Mouse (Mus musculus) cerebral cortex, adult 2 months (tissue): ENCODE results near the gene Aph1a.

ENCODE experiments used
- WGBS: fragments of 180-500 bp; shearing (Covaris S2); methylation state at CpG from one replicate; pipeline ENCODE4 v1.1.7; 2018; 5-methylcytosine and 5-hydroxymethylcytosine counted together

Gene Aph1a

GRCm38 (mm10) chr3:95893606-95894316 is at the start of gene Aph1a:
Gene Aph1a, plus strand, starts transcription at chr3:95893969.
- under 1% methylated on average over 30 of the region's 43 CpGs for WGBS

DNA sequence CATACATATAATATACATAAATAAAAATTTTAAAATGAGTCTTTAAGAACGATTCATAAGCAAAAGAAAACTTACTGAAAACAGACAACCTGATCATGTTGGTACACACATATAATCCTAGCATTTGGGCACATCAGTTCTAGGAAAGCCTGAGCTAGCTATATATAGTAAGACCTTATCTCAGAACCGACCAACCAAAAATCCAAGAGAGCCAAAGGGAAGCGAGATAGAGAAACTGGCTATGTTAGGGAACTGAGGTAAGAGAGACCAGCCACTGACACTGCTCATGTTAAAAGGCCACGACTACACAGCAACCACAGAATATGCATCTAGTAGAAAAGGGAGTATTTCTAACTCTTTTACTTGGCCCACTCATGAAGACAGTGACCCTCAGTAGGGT is 43.2 kb upstream of the Aph1a start:
- 80% methylated on average over 4 of the region's 4 CpGs for WGBS

DNA sequence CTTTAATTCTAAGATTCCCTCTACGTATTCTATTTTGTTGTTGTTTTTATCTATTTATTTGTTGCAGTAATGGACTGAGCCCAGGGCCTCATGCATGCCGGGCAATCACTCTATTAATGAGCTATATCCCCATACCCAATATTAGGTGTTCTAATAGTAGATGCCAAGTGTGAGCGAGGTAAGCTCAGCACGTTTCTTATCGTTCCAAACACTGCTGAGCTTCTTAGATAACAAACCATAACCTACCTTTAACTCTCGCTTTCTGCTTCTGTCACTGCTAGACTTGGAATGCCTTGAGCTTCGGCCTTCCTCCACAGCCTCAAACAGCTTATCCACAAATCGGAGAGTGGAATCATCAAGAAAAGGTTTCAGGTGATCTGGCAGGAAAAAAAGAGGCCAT is 42.5 kb upstream of the Aph1a start:
- WGBS, result 95% methylated on average over 8 of the region's 8 CpGs

GRCm38 (mm10) chr3:95855502-95856089 is 38.2 kb upstream of the Aph1a start, which contains the start of gene Prpf3:
Gene Prpf3, minus strand, starts transcription at chr3:95855885.
- under 1% methylated on average over 56 of the region's 56 CpGs for WGBS

DNA sequence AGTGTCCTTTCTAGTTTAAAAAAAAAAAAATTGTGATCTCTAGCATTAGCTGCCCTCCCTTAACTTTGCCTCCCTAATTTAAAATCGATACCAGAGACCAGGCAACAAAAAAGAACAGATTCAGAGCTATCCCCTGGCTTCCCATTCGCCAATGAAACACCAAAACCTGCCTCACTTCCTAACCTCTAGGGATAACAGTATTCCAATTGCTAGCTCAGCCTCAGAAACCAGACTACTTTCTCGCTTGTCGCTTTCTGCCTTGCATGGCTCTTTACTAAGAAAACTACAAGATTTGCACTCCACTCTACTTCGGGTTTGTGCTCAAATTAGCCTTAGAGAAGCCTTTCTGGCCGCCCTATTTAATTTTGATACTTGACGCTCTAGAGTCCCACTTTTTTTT is 37.7 kb upstream of the Aph1a start:
- WGBS, result 8% methylated on average over 7 of the region's 7 CpGs

DNA sequence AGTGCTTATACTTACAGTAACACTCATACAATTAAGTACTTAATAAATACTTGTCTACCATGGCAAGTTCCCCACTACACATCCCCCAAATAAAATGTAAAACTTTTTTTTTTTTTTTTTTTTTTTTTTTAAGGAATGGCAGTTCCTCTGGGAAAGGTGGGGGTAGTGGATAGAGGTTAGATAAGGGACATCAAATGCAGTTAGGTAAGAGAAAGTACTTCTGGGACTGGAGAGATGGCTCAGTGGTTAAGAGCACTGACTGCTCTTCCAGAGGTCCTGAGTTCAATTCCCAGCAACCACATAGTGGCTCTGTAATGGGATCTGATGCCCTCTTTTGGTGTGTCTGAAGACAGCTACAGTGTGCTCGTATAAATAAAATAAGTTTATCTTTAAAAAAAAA is 36.7 kb upstream of the Aph1a start:
- 93% methylated on average over 1 of the region's 1 CpGs for WGBS

- WGBS, result 74% methylated on average over 3 of the region's 3 CpGs
These were observed 35.5 kb upstream of the Aph1a start for GRCm38 (mm10) chr3:95858278-95858677.

DNA sequence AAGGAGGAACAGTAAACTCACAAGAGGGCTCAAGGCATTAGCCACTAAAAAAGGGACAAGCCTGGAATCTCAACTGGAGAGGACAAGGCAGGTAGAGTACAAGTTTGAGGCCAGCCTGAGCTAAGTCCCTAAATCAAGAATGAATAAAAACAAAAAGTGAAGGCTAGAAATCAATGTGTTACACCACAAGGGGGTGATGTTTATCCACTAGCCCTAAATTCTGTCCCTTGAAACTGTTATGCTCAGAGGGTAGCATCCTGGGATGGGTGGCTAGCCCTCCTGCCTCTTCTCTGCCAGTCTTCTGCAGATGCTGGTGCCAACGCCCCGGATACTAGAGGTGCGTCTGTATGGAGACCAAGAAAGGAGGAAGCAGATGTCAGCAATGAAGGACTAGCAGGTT is 33.4 kb upstream of the Aph1a start:
- 84% methylated on average over 3 of the region's 3 CpGs for WGBS

DNA sequence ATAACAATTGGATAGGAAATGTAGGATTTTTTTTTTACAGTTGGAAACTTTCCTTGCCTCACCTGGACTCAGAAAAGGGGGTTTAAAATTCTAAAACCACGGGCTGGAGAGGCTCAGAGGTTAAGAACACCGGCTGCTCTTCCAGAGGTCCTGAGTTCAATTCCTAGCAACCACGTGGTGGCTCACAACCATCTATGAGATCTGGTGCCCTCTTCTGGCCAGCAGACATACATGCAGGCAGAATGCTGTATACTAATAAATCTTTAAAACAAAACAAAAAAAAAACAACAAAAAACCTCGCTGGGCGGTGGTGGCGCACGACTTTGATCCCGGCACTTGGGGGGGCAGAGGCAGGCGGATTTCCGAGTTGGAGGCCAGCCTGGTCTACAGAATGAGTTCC is 32.6 kb upstream of the Aph1a start:
- WGBS, result 76% methylated on average over 10 of the region's 10 CpGs

DNA sequence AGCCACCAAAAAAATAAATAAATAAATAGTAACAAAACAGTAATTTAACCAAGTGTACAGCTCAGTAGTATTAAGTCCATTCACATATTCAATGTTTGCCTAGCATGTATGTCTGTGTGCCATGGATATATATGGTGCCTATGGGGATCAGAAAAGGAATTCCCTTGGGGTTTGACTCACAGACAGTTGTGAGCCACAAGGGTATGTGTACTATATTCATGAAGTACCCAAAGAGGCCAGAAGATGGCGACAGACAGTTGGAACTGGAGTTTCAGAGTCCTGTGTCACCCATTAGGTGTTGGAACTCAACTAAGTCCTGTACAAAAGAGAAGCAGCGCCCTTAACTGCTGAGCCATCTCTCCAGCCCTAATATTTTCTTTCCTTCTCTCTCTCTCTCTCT is 32.0 kb upstream of the Aph1a start:
- 34% methylated on average over 2 of the region's 2 CpGs for WGBS

DNA sequence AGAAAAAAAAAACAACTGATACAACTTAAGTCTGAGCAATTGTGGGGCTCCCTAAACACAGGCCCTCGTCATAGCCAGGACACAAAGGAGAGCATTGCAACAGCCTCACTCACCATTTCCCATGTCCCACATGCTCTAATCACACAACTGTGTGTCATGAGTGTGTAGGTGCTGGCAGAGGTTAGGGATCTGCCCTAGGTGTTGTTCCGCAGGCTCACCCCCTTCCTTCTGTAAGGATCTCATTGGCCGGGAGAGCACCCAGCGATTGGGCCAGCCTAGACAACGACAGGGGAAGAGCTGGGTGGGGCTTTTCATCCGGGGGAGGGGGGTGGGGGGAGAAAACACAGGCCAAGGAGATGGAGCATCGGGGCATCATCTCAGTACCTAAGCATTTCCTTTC is 30.2 kb upstream of the Aph1a start:
- 67% methylated on average over 7 of the region's 7 CpGs for WGBS

GRCm38 (mm10) chr3:95865050-95865449 is 28.7 kb upstream of the Aph1a start:
- 38% methylated on average over 5 of the region's 5 CpGs for WGBS

DNA sequence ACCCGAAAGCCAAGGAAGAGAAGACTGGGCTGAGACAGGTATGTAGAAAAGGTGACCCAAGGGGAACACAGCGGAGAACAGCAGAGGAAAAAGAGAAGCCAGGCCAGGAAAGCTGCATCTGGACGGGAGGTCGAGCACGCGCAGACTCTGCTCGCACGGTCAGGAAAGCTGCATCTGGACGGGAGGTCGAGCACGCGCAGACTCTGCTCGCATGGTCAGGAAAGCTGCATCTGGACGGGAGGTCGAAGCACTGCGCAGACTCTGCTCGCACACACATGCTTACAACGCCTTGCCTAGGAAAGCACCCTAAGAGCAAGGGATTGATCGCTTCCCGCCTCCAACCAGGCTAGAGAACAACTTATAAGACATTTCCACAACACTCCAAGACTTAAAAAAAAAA is 28.2 kb upstream of the Aph1a start:
- 85% methylated on average over 20 of the region's 20 CpGs for WGBS

- 55% methylated on average over 5 of the region's 5 CpGs for WGBS
These were observed 27.7 kb upstream of the Aph1a start for GRCm38 (mm10) chr3:95866071-95866470.

- 94% methylated on average over 2 of the region's 2 CpGs for WGBS
These were observed 26.4 kb upstream of the Aph1a start for GRCm38 (mm10) chr3:95867408-95867807.

- 6% methylated on average over 15 of the region's 15 CpGs for WGBS
These were observed 22.8 kb upstream of the Aph1a start for GRCm38 (mm10) chr3:95870976-95871375.

DNA sequence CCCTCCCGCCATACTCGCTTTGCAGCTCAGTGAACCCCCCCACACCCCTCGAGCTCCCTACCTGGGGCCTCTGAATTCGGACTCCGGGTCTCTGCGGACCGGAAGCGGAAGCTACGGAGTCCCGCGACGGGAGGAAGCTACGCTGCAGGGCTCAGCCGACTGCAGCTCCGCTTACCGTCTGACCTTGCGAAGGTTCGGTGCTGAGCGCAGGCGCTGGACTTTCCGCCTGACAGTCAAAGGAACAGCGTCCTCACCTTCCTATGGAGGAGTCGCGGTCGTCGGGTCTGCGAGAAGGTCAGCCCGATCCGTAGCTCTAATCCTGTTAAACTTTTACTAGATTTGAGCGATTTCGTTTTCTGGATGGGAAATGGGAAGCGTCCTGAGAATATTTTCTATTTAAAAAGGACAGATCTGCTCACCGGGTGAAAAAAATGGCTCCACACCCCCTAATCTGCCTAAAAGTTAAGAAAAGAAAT is 22.3 kb upstream of the Aph1a start, which contains the start of gene Mrps21:
Mrps21 (minus strand) TSS at position 128 of the 476 bp plus-strand sequence.
- WGBS, result under 1% methylated on average over 33 of the region's 33 CpGs

- 57% methylated on average over 7 of the region's 7 CpGs for WGBS
These were observed 21.7 kb upstream of the Aph1a start for GRCm38 (mm10) chr3:95872048-95872447.

- 86% methylated on average over 4 of the region's 4 CpGs for WGBS
These were observed 14.7 kb upstream of the Aph1a start for GRCm38 (mm10) chr3:95879063-95879462.

DNA sequence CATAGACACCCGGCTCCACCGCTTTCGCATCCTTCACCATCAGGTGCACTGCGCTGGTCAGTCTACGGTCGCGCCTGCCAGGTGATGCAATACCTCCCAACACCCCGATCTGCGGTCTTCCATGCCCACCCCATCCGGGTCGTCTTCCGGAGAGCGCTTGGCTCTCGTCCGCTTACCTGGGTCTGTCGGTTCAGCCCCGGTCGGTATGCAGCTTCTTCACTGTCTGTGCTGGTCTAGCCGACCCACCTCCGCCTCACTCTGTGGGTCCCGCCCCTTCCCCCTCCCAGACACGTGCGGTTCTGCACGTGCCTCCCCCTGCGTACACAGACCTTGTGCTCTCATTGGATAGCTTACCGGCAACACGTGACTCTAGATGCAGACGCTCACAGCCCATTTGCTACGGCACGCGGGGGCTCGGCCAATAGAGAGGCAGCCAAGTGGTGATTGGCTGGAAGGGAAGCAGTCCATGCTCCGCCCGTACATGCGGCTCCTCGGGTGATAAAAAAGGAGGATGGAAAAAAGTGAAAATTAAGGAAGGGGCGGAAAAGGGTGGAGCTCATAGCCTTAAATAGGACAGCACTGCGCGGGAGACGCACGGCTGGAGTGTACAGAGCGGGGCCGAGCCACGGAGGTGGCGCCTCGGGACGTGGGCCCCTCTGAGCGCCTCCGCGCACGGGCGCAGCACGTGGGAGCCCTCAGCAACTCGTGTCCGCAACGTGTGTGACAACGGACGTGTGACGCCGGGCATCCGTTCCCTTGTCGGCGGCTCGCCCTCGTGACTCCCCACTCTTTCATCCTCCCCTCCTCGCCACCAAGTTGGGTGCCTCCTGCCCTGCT is 11.6 kb upstream of the Aph1a start, which contains the start of gene Ciart:
Ciart (minus strand) TSS at position 273 of the 837 bp plus-strand sequence.
- WGBS, result under 1% methylated on average over 66 of the region's 66 CpGs

DNA sequence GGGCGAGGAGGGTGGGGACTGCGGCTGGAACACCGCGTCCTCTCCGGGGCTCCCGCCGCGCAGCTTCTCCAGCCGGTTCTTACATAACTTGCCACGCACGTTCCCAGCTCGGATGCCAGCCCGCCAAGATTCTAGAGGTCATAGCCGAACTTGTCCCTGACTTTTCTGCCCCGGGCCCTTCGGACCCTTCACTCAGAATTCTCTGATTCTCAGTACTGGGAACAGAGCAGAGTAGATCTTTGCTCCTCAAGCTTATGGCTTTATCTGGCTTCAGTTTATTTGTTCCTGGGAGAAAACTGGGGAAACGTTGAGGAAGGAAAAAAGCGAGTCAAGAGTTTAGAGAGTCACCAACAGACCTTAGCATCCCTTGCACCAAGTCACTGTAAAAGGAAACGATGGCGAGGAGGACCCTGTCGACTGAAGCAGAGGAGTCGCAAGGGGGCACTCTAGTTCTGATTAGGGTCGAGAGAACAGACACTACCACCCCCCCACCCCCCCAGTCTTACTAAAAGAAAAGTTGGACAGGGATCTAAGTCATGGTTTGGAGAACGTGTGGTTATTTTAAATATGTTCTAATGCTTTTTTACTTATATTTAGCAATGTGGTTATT is 10.8 kb upstream of the Aph1a start:
- WGBS, result under 1% methylated on average over 24 of the region's 24 CpGs

GRCm38 (mm10) chr3:95884400-95884799 is 9.4 kb upstream of the Aph1a start:
- 90% methylated on average over 5 of the region's 5 CpGs for WGBS
